Mouse (Mus musculus) midbrain, embryonic 14.5 days (tissue): ENCODE measurements around the gene Gm3646. TPM values are rescaled to one million over a fixed set of nuclear protein-coding genes. Genes with fewer than 3 reads are reported as not detected.
A peak's percentile ranks its signal among the peaks of the same experiment; 100 is the strongest.

Source experiments
- ATAC-seq: fragments of 200-750 bp; cut with Nextera tagmentation; 2 replicates; pipeline ENCODE4 v1.8.0; 2017; ENCODE audit warnings: moderate number of reproducible peaks, moderate library complexity; ENCODE audit not compliant: low FRiP score, low TSS enrichment
- DNase-seq: peaks from one replicate; pipeline ENCODE4 v3.0.0-alpha.2; 2015
- H3K27ac ChIP-seq: fragments of 300-500 bp; sonication (generic); replicated peaks from 2 replicates; pipeline ENCODE4 v1.5.1; 2014; ENCODE audit warnings: mild to moderate bottlenecking, low read depth, low read length, moderate library complexity
- H3K27me3 ChIP-seq: fragments of 300-500 bp; sonication (generic); 2 replicates; pipeline ENCODE4 v1.6.1; 2014; ENCODE audit warnings: low read length, control low read depth, mixed read lengths; ENCODE audit not compliant: control insufficient read depth, insufficient read depth
- H3K36me3 ChIP-seq: fragments of 300-500 bp; sonication (generic); 2 replicates; pipeline ENCODE4 v1.6.1; 2014; ENCODE audit warnings: low read length, control low read depth; ENCODE audit not compliant: control insufficient read depth, insufficient read depth
- H3K4me1 ChIP-seq: fragments of 300-500 bp; sonication (generic); 2 replicates; pipeline ENCODE4 v1.6.1; 2014; ENCODE audit warnings: mild to moderate bottlenecking, antibody characterized with exemption, low read length, control low read depth; ENCODE audit not compliant: control insufficient read depth, insufficient read depth
- H3K4me2 ChIP-seq: fragments of 300-500 bp; sonication (generic); 2 replicates; pipeline ENCODE4 v1.6.1; 2014; ENCODE audit warnings: mild to moderate bottlenecking, low read length, moderate library complexity
- H3K4me3 ChIP-seq: fragments of 300-500 bp; sonication (generic); replicated peaks from 2 replicates; pipeline ENCODE4 v1.5.1; 2014; ENCODE audit warnings: low read depth, low read length
- H3K9ac ChIP-seq: fragments of 300-500 bp; sonication (generic); replicated peaks from 2 replicates; pipeline ENCODE4 v1.6.1; 2014; ENCODE audit warnings: mild to moderate bottlenecking, low read length, moderate library complexity
- H3K9me3 ChIP-seq: fragments of 300-500 bp; sonication (generic); 2 replicates; pipeline ENCODE4 v1.6.1; 2016; ENCODE audit warnings: low read length, control low read depth, mixed read lengths; ENCODE audit not compliant: control insufficient read depth
- WGBS: fragments of 180-500 bp; shearing (Covaris S2); extraction: QIAGEN DNeasy Blood & Tissue Kit; methylation state at CpG from one replicate; pipeline ENCODE4 v1.1.7; 2014; 5-methylcytosine and 5-hydroxymethylcytosine counted together
- polyA plus RNA-seq: library from polyadenylated mRNA; unstranded; fragments of >200 nt; fragmentation: Nextera tagmentation; extraction: Ambion mirVana; gene quantifications from 2 replicates; pipeline ENCODE4 v1.2.1, GENCODE M21; 2014

Gene Gm3646
- polyA plus RNA-seq, 1 experiment from 2014 or later: not detected

DNA sequence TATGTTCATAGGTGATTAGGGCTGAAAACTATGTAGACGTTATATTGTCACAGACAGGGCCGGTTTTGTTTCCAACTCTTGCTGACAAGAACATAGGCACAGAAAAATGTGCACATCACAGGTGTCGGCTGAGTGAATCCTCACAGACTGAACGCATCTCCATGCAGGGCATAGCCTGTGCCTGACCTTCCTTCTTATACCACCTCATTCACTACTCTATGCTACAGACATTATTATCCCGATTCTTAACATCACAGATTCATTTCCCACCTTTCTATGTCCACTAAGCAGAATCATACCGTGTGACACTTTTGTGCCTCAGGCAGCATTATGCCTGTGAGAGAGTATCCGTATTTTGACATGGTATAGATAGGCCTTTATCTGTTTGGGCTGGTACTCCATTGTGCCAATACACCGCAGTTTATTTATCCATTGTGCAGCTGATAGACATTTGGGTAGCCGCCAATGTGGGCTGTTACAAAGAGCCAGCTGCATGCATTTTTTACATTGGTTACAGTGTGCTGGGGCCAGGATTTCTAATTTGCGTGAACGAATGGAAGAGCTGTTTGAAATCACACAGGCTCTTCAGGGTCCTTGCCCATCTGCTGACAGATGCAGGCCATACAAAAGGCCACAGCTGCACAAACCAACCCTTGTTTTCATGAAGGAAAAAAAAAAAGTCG, 33.5 kb upstream of the Gm3646 start:
- ATAC-seq: peak; percentile 85
- no peaks in the 10 kb centered on the region for H3K36me3 ChIP-seq
- no peaks in the 10 kb centered on the region for H3K27me3 ChIP-seq
- H3K4me1 ChIP-seq: peaks cover 12% of the 10 kb centered on the region
- no peak overlapping the region for H3K9ac ChIP-seq
- H3K9me3 ChIP-seq: no peaks in the 10 kb centered on the region
- DNase-seq: peak; percentile 86
- H3K4me2 ChIP-seq: no peak overlapping the region; the same call in 1 of the 2 replicates
- no peak overlapping the region for H3K4me3 ChIP-seq
- peak overlapping the region; percentile 76 for H3K27ac ChIP-seq
- 21% methylated on average over 12 of the region's 12 CpGs for WGBS

DNA sequence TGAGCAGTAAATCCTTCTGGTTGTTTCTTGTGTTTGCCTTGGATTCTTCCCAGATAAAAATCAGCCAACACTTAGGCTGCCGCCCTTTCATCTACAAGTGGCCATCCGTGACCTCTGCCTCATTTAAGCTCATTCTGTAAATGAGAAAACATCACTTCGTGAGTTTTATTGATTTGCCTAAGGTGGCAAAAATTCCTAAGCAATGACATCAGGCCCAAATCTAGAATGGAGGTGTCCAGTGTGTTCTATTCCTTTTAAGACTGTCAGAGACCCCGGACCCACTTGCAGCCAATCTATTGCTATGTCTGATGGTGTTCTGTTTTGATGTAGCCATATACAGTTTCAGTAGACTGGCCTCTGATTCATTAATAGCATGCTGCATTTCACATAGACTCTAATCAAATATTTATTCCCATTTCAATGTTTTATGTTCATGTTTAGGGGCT, 26.5 kb upstream of the Gm3646 start:
- H3K27me3 ChIP-seq: no peaks in the 10 kb centered on the region
- H3K4me3 ChIP-seq: no peak overlapping the region
- 81% methylated on average over 4 of the region's 4 CpGs for WGBS
- no peak for DNase-seq
- H3K4me1 ChIP-seq: 0 out of 2 replicates have a peak, but pooled peaks cover 3% of the 10 kb centered on the region
- ATAC-seq: no peak
- no peak overlapping the region for H3K27ac ChIP-seq
- H3K36me3 ChIP-seq: no peaks in the 10 kb centered on the region
- H3K9ac ChIP-seq: no peak overlapping the region
- H3K4me2 ChIP-seq: no peak overlapping the region
- no peaks in the 10 kb centered on the region for H3K9me3 ChIP-seq

GRCm38 (mm10) chr1:39830786-39831593, 25.9 kb upstream of the Gm3646 start:
- Histone ChIP-seq H3K9me3 (no peaks in the 10 kb centered on the region), H3K4me2 (no peak overlapping the region), H3K27ac (no peak overlapping the region), H3K36me3 (no peaks in the 10 kb centered on the region), H3K4me1 (0 out of 2 replicates have a peak, but pooled peaks cover 3% of the 10 kb centered on the region), H3K27me3 (no peaks in the 10 kb centered on the region), H3K9ac (no peak overlapping the region), H3K4me3 (no peak overlapping the region)
- ATAC-seq (no peak), DNase-seq (no peak)
- WGBS: 81% methylated on average over 11 of the region's 11 CpGs

- Histone ChIP-seq H3K4me2 (no peak overlapping the region), H3K27me3 (no peaks in the 10 kb centered on the region), H3K9ac (no peak overlapping the region), H3K4me3 (no peak overlapping the region), H3K4me1 (no peaks in the 10 kb centered on the region), H3K9me3 (no peaks in the 10 kb centered on the region), H3K27ac (no peak overlapping the region), H3K36me3 (no peaks in the 10 kb centered on the region)
- DNase-seq (no peak), ATAC-seq (no peak)
- 87% methylated on average over 4 of the region's 4 CpGs for WGBS
Observed at GRCm38 (mm10) chr1:39824902-39825301, 19.8 kb upstream of the Gm3646 start.

GRCm38 (mm10) chr1:39824240-39824639, 19.1 kb upstream of the Gm3646 start:
- Histone ChIP-seq H3K9ac (no peak overlapping the region), H3K36me3 (no peaks in the 10 kb centered on the region), H3K27ac (no peak overlapping the region), H3K4me3 (no peak overlapping the region), H3K9me3 (no peaks in the 10 kb centered on the region), H3K27me3 (no peaks in the 10 kb centered on the region), H3K4me1 (no peaks in the 10 kb centered on the region), H3K4me2 (no peak overlapping the region)
- no peak for ATAC-seq
- WGBS: 37% methylated on average over 4 of the region's 4 CpGs
- no peak for DNase-seq

GRCm38 (mm10) chr1:39819596-39819995, 14.5 kb upstream of the Gm3646 start:
- no peaks in the 10 kb centered on the region for H3K4me1 ChIP-seq
- no peak overlapping the region for H3K9ac ChIP-seq
- H3K9me3 ChIP-seq: no peaks in the 10 kb centered on the region
- DNase-seq (no peak), ATAC-seq (no peak)
- WGBS: 81% methylated on average over 10 of the region's 10 CpGs
- H3K36me3 ChIP-seq: no peaks in the 10 kb centered on the region
- H3K27me3 ChIP-seq: no peaks in the 10 kb centered on the region
- H3K27ac ChIP-seq: no peak overlapping the region
- H3K4me3 ChIP-seq: no peak overlapping the region
- no peak overlapping the region for H3K4me2 ChIP-seq

DNA sequence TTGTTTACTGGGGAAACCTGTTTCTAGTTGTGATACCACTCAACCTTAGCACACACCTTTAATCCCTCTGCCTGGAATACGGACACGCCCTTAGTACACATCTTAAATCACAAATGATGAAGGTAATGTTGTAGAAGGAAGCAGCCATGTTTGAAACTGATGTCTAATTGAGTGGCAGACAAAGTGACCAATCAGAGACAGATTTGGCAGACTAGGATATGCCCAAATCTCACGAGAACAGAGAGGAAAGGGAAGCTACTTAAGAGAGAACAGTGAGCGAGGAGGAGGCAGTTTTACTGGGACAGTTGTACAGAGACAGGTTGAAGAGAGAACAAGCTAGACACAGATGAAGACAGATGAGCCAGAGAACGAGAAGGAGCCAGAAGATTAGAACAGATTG, 10.6 kb upstream of the Gm3646 start:
- no peaks in the 10 kb centered on the region for H3K9me3 ChIP-seq
- H3K4me2 ChIP-seq: no peak overlapping the region
- no peak overlapping the region for H3K4me3 ChIP-seq
- ATAC-seq (no peak), DNase-seq (no peak)
- no peaks in the 10 kb centered on the region for H3K27me3 ChIP-seq
- H3K4me1 ChIP-seq: no peaks in the 10 kb centered on the region
- no peak overlapping the region for H3K9ac ChIP-seq
- 91% methylated on average over 5 of the region's 5 CpGs for WGBS
- H3K36me3 ChIP-seq: no peaks in the 10 kb centered on the region
- H3K27ac ChIP-seq: no peak overlapping the region

GRCm38 (mm10) chr1:39813067-39813466, 7.9 kb upstream of the Gm3646 start:
- H3K4me3 ChIP-seq: no peak overlapping the region
- H3K27ac ChIP-seq: no peak overlapping the region
- H3K4me2 ChIP-seq: no peak overlapping the region
- no peaks in the 10 kb centered on the region for H3K4me1 ChIP-seq
- H3K9ac ChIP-seq: no peak overlapping the region
- ATAC-seq (no peak), DNase-seq (no peak)
- no peaks in the 10 kb centered on the region for H3K27me3 ChIP-seq
- no peaks in the 10 kb centered on the region for H3K36me3 ChIP-seq
- WGBS: 70% methylated on average over 4 of the region's 4 CpGs
- no peaks in the 10 kb centered on the region for H3K9me3 ChIP-seq

- H3K27me3 ChIP-seq: no peaks in the 10 kb centered on the region
- DNase-seq: no peak
- no peak overlapping the region for H3K9ac ChIP-seq
- 93% methylated on average over 6 of the region's 6 CpGs for WGBS
- H3K27ac ChIP-seq: no peak overlapping the region
- H3K4me1 ChIP-seq: no peaks in the 10 kb centered on the region
- H3K4me3 ChIP-seq: no peak overlapping the region
- no peak for ATAC-seq
- no peaks in the 10 kb centered on the region for H3K36me3 ChIP-seq
- no peak overlapping the region for H3K4me2 ChIP-seq
- no peaks in the 10 kb centered on the region for H3K9me3 ChIP-seq
Observed at GRCm38 (mm10) chr1:39804789-39805188, 343 bp downstream of the Gm3646 start.
